Mouse (Mus musculus): ENCODE data around the gene Hmga2.

- TF ChIP-seq CTCF (IDR thresholded peaks at IDR 0.05; ENCODE audit: low read depth) (no peak), EP300 (IDR thresholded peaks at IDR 0.05; ENCODE audit: low read depth) (no peak)
Observed at GRCm38 (mm10) chr10:120401787-120402186, 74.5 kb downstream of the Hmga2 start.

Data from liver, embryonic 14.5 days (tissue).